Mouse (Mus musculus) liver, adult 2 months (tissue): ENCODE measurements around the gene Sox30. TPM values are rescaled to one million over a fixed set of nuclear protein-coding genes. Genes with fewer than 3 reads are reported as not detected.

Experiments used
- DNase-seq: peaks from one replicate; pipeline ENCODE4 v3.0.0-alpha.2; 2011; ENCODE audit warnings: low read depth, low spot score; ENCODE audit errors: extremely low read depth
- H3K27ac ChIP-seq: fragments of 200-500 bp; replicated peaks from 2 replicates; pipeline ENCODE4 v1.5.1; 2012; ENCODE audit warnings: low read depth, mild to moderate bottlenecking, control low read depth, inconsistent platforms, low read length; ENCODE audit not compliant: insufficient read depth
- H3K27me3 ChIP-seq: fragments of 200-500 bp; 2 replicates; pipeline ENCODE4 v1.6.1; 2012; ENCODE audit warnings: mild to moderate bottlenecking, moderate library complexity, low read length, inconsistent platforms; ENCODE audit not compliant: control insufficient read depth, insufficient read depth
- H3K36me3 ChIP-seq: fragments of 200-500 bp; 2 replicates; pipeline ENCODE4 v1.6.1; 2012; ENCODE audit warnings: low read length, inconsistent platforms; ENCODE audit not compliant: control insufficient read depth, insufficient read depth
- H3K4me1 ChIP-seq: fragments of 200-500 bp; 2 replicates; pipeline ENCODE4 v1.6.1; 2011; ENCODE audit warnings: low read length; ENCODE audit not compliant: control insufficient read depth, insufficient read depth
- H3K4me3 ChIP-seq: fragments of 200-500 bp; 2 replicates; pipeline ENCODE4 v1.5.1; 2011; ENCODE audit warnings: low read depth, mild to moderate bottlenecking, control low read depth, low read length, moderate library complexity; ENCODE audit not compliant: insufficient read depth
- H3K79me2 ChIP-seq: fragments of 200-500 bp; 2 replicates; pipeline ENCODE4 v1.6.1; 2012; ENCODE audit warnings: inconsistent platforms, mild to moderate bottlenecking, low read length, moderate library complexity; ENCODE audit not compliant: control insufficient read depth, insufficient read depth
- H3K9ac ChIP-seq: fragments of 200-500 bp; 2 replicates; pipeline ENCODE4 v1.6.1; 2012; ENCODE audit warnings: low read depth, mild to moderate bottlenecking, control low read depth, inconsistent platforms, low read length
- CTCF ChIP-seq: fragments of 200-500 bp; IDR thresholded peaks from 2 replicates; pipeline ENCODE4 v1.5.1; 2011; ENCODE audit warnings: low read depth, low read length, control low read depth
- POLR2A ChIP-seq: fragments of 200-500 bp; IDR thresholded peaks from 2 replicates; pipeline ENCODE4 v1.6.1; 2011; ENCODE audit warnings: low read length, control low read depth; ENCODE audit not compliant: insufficient read depth; ENCODE audit errors: extremely low read depth
- WGBS: fragments of 180-500 bp; shearing (Covaris S2); methylation state at CpG from one replicate; pipeline ENCODE4 v1.1.7; 2018; 5-methylcytosine and 5-hydroxymethylcytosine counted together
- polyA plus RNA-seq: library from polyadenylated mRNA; depleted of rRNA; stranded (reverse); fragments of >200 nt; gene quantifications from 2 replicates; pipeline ENCODE4 v1.2.3, GENCODE M21; 2012; rRNA removed
- total RNA-seq: library from RNA; depleted of rRNA; stranded (reverse); fragments of >200 nt; gene quantifications from 2 replicates; pipeline ENCODE4 v1.2.3, GENCODE M21; 2014; rRNA removed

Gene Sox30
- total RNA-seq (under 0.01 TPM in 1 of 2 replicates, not detected in the other), polyA plus RNA-seq (not detected in 2 replicates)

GRCm38 (mm10) chr11:45979946-45980892 is at the start of gene Sox30:
Gene Sox30 (plus strand): TSS chr11:45980310.
- Histone ChIP-seq H3K79me2 (no peaks in the 10 kb centered on the region), H3K36me3 (no peaks in the 10 kb centered on the region), H3K4me1 (no peaks in the 10 kb centered on the region), H3K9ac (peak within 1 kb of the TSS; percentile 89), H3K4me3 (peak within 1 kb of the TSS; percentile 71), H3K27ac (no peak within 1 kb of the TSS), H3K27me3 (no peaks in the 10 kb centered on the region; the same call in 1 of the 2 replicates)
- TF ChIP-seq POLR2A (no peak), CTCF (no peak)
- peak; percentile 2 for DNase-seq
- 17% methylated on average over 78 of the region's 115 CpGs for WGBS

- 91% methylated on average over 10 of the region's 10 CpGs for WGBS
- H3K27me3 ChIP-seq = no peaks in the 10 kb centered on the region
- H3K4me1 ChIP-seq = no peaks in the 10 kb centered on the region
- no peaks in the 10 kb centered on the region for H3K79me2 ChIP-seq
- no peak overlapping the region for H3K4me3 ChIP-seq
- H3K9ac ChIP-seq = no peak overlapping the region
- DNase-seq = no peak
- peaks cover 5% of the 10 kb centered on the region; the same call in 1 of the 2 replicates for H3K36me3 ChIP-seq
- TF ChIP-seq POLR2A (no peak), CTCF (no peak)
- H3K27ac ChIP-seq = no peak overlapping the region
These were observed 47.3 kb upstream of the Sox30 start for GRCm38 (mm10) chr11:45932771-45933170.

GRCm38 (mm10) chr11:45937478-45937877 is 42.6 kb upstream of the Sox30 start:
- no peaks in the 10 kb centered on the region for H3K27me3 ChIP-seq
- TF ChIP-seq POLR2A = no peak
- TF ChIP-seq CTCF = no peak
- peaks cover 5% of the 10 kb centered on the region; the same call in 1 of the 2 replicates for H3K36me3 ChIP-seq
- DNase-seq = no peak
- H3K4me3 ChIP-seq = no peak overlapping the region
- no peak overlapping the region for H3K27ac ChIP-seq
- no peak overlapping the region for H3K9ac ChIP-seq
- WGBS = 94% methylated on average over 8 of the region's 8 CpGs
- no peaks in the 10 kb centered on the region for H3K4me1 ChIP-seq
- no peaks in the 10 kb centered on the region for H3K79me2 ChIP-seq

GRCm38 (mm10) chr11:45938917-45939316 is 41.2 kb upstream of the Sox30 start:
- Histone ChIP-seq H3K9ac (no peak overlapping the region), H3K4me1 (peaks cover 6% of the 10 kb centered on the region), H3K27ac (no peak overlapping the region), H3K27me3 (no peaks in the 10 kb centered on the region), H3K36me3 (peaks cover 5% of the 10 kb centered on the region; the same call in 1 of the 2 replicates), H3K4me3 (no peak overlapping the region), H3K79me2 (no peaks in the 10 kb centered on the region)
- WGBS = 93% methylated on average over 8 of the region's 8 CpGs
- DNase-seq = no peak
- TF ChIP-seq CTCF = no peak
- no peak for TF ChIP-seq POLR2A

GRCm38 (mm10) chr11:45942281-45942680 is 37.8 kb upstream of the Sox30 start:
- Histone ChIP-seq H3K27me3 (no peaks in the 10 kb centered on the region), H3K4me1 (peaks cover 8% of the 10 kb centered on the region), H3K36me3 (no peaks in the 10 kb centered on the region), H3K4me3 (no peak overlapping the region), H3K9ac (no peak overlapping the region), H3K27ac (no peak overlapping the region), H3K79me2 (no peaks in the 10 kb centered on the region)
- no peak for DNase-seq
- WGBS = 85% methylated on average over 7 of the region's 7 CpGs
- TF ChIP-seq CTCF = no peak
- no peak for TF ChIP-seq POLR2A

- TF ChIP-seq POLR2A = no peak
- TF ChIP-seq CTCF = no peak
- Histone ChIP-seq H3K4me3 (no peak overlapping the region), H3K27me3 (no peaks in the 10 kb centered on the region), H3K79me2 (no peaks in the 10 kb centered on the region), H3K36me3 (no peaks in the 10 kb centered on the region), H3K27ac (no peak overlapping the region), H3K9ac (no peak overlapping the region), H3K4me1 (peaks cover 8% of the 10 kb centered on the region)
- 52% methylated on average over 7 of the region's 7 CpGs for WGBS
- DNase-seq = peak; percentile 46
These were observed 36.9 kb upstream of the Sox30 start for GRCm38 (mm10) chr11:45943108-45943705.
